Mouse (Mus musculus) G1E (cell line): ENCODE data around the gene Lamtor2. TPM values are rescaled to one million over a fixed set of nuclear protein-coding genes. Genes with fewer than 3 reads are reported as not detected.

Experiments used
- ATAC-seq: 2 replicates; pipeline ENCODE4 v1.8.0; 2016; ENCODE audit warnings: mild to moderate bottlenecking; ENCODE audit not compliant: insufficient number of reproducible peaks, poor library complexity, low FRiP score, severe bottlenecking; ENCODE audit errors: extremely low read depth
- DNase-seq: peaks from one replicate; pipeline ENCODE4 v3.0.0; 2012; ENCODE audit warnings: low spot score
- H3K27me3 ChIP-seq: 2 replicates; pipeline ENCODE4 v1.6.1; 2012; ENCODE audit warnings: mild to moderate bottlenecking, low read length, inconsistent platforms; ENCODE audit not compliant: insufficient read depth
- H3K36me3 ChIP-seq: replicated peaks from 2 replicates; pipeline ENCODE3; 2012; ENCODE audit warnings: mild to moderate bottlenecking, inconsistent platforms
- H3K4me1 ChIP-seq: 2 replicates; pipeline ENCODE4 v1.6.1; 2012; ENCODE audit warnings: low read depth, low read length, inconsistent platforms, mixed read lengths; ENCODE audit not compliant: insufficient read depth
- H3K4me3 ChIP-seq: 2 replicates; pipeline ENCODE4 v1.5.1; 2012; ENCODE audit warnings: low read depth, mild to moderate bottlenecking, inconsistent platforms, low read length, moderate library complexity, mixed read lengths
- H3K9me3 ChIP-seq: replicated peaks from 2 replicates; pipeline ENCODE4 v1.6.1; 2012; ENCODE audit warnings: inconsistent platforms
- CTCF ChIP-seq: IDR thresholded peaks from 2 replicates; pipeline ENCODE4 v1.5.1; 2012; ENCODE audit warnings: low read depth, low read length, inconsistent platforms, mixed read lengths
- GATA1 ChIP-seq: IDR thresholded peaks from 2 replicates; pipeline ENCODE4 v1.6.1; 2012; ENCODE audit warnings: borderline replicate concordance, low read length, inconsistent platforms, mixed read lengths
- GATA2 ChIP-seq: IDR thresholded peaks from 2 replicates; pipeline ENCODE4 v1.6.1; 2012; ENCODE audit warnings: low read depth, low read length, inconsistent platforms, borderline replicate concordance
- POLR2AphosphoS5 ChIP-seq: IDR thresholded peaks from 2 replicates; pipeline ENCODE4 v1.6.1; 2012; ENCODE audit warnings: low read depth, low read length, inconsistent platforms; ENCODE audit not compliant: insufficient replicate concordance
- TAL1 ChIP-seq: conservative IDR thresholded peaks from 2 replicates; pipeline ENCODE4 v1.6.1; 2012; ENCODE audit warnings: low read depth, low read length, inconsistent platforms, mixed read lengths
- polyA plus RNA-seq: library from polyadenylated mRNA; stranded (reverse); fragments of >175 nt; gene quantifications from 2 replicates; pipeline ENCODE4 v1.2.3, GENCODE M21; 2012
- total RNA-seq, 2 experiments: library from RNA; stranded (forward) in 1 of 2; stranded (reverse) in 1 of 2; fragments of 200-1000 nt in 1 of 2; fragments of >200 nt in 1 of 2; fragmentation: Nextera tagmentation in 1 of 2; gene quantifications; 2 replicates each; pipeline ENCODE4 v1.2.3; 2014 to 2017

Gene Lamtor2
- total and polyA plus RNA-seq, 3 experiments, result 44.7 to 182 (median 97.5) TPM

DNA sequence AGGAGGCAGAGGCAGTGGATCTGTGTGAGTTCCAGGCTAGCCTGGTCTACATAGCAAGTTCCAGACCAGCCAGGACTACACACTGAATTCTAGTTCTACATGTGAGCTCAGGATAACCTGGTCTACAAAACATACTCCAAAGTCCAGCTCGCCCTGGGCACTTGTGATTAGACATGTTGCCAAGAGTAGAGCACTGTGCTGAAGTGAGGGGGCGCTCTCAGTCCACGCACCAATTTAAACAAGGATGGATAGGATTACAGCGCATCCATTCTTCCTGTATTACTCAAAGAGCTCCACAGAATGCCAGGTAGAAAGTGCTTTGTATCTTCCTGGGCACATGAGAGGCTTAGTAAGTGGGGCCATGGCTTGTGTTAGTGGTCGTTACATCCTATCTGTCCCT is 8.4 kb downstream of the Lamtor2 start:
- DNase-seq, result no peak
- Histone ChIP-seq H3K4me1 (peaks cover 55% of the 10 kb centered on the region), H3K36me3 (peaks cover 58% of the 10 kb centered on the region), H3K4me3 (no peak overlapping the region), H3K9me3 (no peaks in the 10 kb centered on the region), H3K27me3 (no peaks in the 10 kb centered on the region; the same call in 1 of the 2 replicates)
- ATAC-seq, result no peak; the same call in 1 of the 2 replicates
- no peak for TF ChIP-seq POLR2AphosphoS5
- no peak for TF ChIP-seq CTCF
- TF ChIP-seq TAL1, result no peak
- TF ChIP-seq GATA1, result no peak
- no peak for TF ChIP-seq GATA2

DNA sequence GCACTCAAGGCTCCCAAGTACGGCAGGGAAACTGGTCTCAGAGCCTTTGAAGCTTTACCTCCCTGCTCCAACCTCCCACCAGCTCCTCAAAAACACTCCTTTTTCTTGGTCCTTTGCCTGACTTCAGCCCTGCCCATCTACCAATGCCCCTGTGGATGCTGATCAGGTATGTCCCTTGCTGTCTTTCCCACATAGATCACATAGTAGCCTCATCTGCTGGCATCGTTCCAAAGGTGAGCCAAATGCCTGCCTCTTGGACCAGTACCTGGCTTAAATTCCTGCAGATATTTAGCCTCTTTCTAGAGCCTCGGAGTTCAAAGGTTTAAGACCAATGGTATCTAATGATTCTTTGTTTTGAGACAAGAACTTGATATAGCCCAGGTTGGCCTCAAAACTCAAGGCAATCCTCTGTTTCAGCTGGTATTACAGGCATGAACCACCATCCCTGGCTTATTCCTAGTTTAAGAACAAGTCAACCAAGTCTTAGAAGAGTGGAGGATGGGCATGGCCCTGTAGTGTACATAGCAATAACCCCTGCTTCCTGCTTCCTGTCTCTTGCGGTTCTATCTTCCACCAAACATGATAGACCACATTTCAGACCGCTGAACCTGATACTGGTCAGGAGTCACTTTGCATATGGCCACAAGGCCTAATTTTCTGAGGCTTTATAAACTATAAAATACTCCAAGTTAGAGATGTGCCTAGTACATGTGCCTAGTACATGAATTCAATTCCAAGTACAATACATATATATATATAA is 9.0 kb downstream of the Lamtor2 start:
- DNase-seq (no peak), ATAC-seq (0 out of 2 replicates have a peak, but pooled peaks have one; percentile 22)
- Histone ChIP-seq H3K27me3 (no peaks in the 10 kb centered on the region; the same call in 1 of the 2 replicates), H3K36me3 (peaks cover 53% of the 10 kb centered on the region), H3K9me3 (no peaks in the 10 kb centered on the region), H3K4me1 (peaks cover 58% of the 10 kb centered on the region), H3K4me3 (no peak overlapping the region)
- TF ChIP-seq CTCF (no peak), TAL1 (no peak), GATA1 (no peak), POLR2AphosphoS5 (no peak), GATA2 (no peak)

DNA sequence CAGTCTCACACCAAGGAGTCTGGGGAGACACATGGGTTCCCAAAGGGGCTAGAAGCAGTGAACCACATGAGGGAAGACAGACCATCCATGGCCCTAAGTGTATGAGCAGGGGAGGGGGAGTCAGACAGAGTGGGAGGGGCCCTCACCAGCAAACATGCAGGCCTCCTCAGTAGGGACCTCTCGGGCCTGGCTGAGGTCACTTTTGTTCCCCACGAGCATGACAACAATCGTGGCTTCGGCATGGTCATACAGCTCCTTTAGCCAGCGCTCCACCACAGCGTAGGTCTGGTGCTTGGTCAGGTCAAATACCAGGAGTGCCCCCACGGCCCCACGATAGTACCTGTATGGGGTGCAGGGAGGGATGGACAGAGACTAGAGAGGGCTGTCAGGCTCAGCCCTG is 9.7 kb downstream of the Lamtor2 start:
- Histone ChIP-seq H3K36me3 (peaks cover 53% of the 10 kb centered on the region), H3K9me3 (no peaks in the 10 kb centered on the region), H3K4me3 (no peak overlapping the region), H3K4me1 (peaks cover 62% of the 10 kb centered on the region), H3K27me3 (no peaks in the 10 kb centered on the region; the same call in 1 of the 2 replicates)
- no peak for DNase-seq
- ATAC-seq, result no peak
- no peak for TF ChIP-seq GATA1
- TF ChIP-seq POLR2AphosphoS5, result no peak
- no peak for TF ChIP-seq GATA2
- no peak for TF ChIP-seq TAL1
- TF ChIP-seq CTCF, result no peak

DNA sequence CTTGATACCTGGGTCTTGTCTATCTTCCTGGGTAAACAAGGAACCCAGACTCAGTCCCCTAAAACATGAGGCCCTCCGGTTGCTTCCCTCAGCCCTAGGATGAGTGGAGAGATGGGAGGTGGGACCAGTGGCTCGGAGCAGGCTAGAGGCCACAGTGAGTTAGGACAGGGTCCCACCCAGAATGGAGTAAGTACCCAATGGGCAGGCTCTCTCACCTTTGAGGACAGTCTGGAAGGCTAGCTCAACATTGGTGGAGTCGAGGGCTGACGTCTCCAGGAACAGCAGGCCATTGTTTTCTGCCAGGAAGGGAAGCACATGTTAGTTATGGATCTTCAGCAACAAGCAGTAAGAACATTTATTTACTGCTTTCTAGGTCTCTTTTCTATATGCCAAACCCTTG is 10.4 kb downstream of the Lamtor2 start:
- Histone ChIP-seq H3K4me1 (peaks cover 68% of the 10 kb centered on the region), H3K9me3 (no peaks in the 10 kb centered on the region), H3K4me3 (no peak overlapping the region), H3K27me3 (no peaks in the 10 kb centered on the region; the same call in 1 of the 2 replicates), H3K36me3 (peaks cover 54% of the 10 kb centered on the region)
- DNase-seq (no peak), ATAC-seq (no peak)
- TF ChIP-seq CTCF, result no peak
- no peak for TF ChIP-seq GATA1

DNA sequence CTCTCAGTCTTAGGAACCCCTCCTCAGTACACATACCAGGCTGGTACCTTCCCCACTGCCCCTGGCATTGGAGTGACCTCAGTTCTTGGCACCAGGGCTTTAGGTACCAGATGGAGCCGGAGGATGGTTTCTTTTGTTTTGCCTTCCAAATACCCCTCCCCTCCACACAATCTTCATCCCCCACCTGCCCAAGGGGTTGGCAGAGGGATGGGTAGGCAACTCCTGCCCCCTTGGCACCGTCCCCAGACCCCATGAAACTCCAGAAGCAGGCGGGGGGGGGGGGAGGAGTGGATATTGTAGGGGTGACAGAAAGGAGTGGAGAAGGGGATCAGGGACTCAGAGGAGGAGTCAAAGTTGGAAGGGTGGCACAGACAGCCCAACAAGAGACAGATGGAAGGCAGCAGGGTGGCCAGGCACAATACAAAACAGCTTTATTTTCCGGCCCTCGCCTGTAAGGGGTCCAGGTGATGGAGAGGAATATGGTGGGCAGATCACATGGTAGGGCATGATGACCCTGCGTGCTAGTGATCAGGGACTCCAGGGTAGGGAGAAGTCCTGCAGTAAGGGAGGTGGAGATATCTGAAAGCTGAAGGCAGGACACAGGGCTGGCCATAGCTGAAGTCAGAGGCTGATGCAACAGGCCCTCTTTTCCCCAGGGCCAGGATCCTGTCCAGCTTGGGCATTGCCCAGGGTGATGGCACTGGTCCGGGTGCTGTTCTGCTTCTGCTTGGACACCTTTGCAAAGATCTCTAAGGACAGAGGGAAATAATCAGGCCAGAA is 11.1 kb downstream of the Lamtor2 start:
- TF ChIP-seq POLR2AphosphoS5, result no peak
- no peak for TF ChIP-seq GATA1
- no peak for TF ChIP-seq CTCF
- TF ChIP-seq GATA2, result no peak
- no peak for TF ChIP-seq TAL1
- peaks cover 69% of the 10 kb centered on the region for H3K4me1 ChIP-seq
- DNase-seq (no peak), ATAC-seq (no peak)
- peaks cover 54% of the 10 kb centered on the region for H3K36me3 ChIP-seq
- no peak overlapping the region for H3K4me3 ChIP-seq
- no peaks in the 10 kb centered on the region; the same call in 1 of the 2 replicates for H3K27me3 ChIP-seq
- H3K9me3 ChIP-seq, result no peaks in the 10 kb centered on the region

DNA sequence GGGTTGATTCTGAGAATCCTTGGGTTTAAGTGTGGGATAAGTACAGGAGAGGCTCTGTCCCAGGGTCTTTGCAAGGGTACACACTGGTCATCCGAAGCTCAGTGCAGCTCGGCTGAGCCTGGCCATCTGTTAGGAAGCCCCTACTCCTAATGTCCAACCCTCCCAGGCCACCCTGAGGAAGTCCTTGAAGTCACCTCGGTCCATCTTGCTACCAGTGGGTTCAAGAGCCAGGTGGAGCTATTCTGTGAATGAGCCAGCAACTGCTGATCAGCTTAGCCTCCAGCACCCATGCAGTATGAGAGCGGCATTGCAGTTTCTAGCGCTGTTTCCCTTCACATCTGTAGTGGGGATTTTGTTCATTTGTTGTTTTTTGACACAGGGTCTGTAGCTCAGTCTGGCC is 12.8 kb downstream of the Lamtor2 start:
- TF ChIP-seq GATA2 (no peak), GATA1 (no peak), POLR2AphosphoS5 (no peak), TAL1 (no peak), CTCF (no peak)
- ATAC-seq (no peak), DNase-seq (no peak)
- Histone ChIP-seq H3K4me1 (peaks cover 78% of the 10 kb centered on the region), H3K4me3 (no peak overlapping the region), H3K36me3 (peaks cover 54% of the 10 kb centered on the region), H3K27me3 (no peaks in the 10 kb centered on the region; the same call in 1 of the 2 replicates), H3K9me3 (no peaks in the 10 kb centered on the region)
